Mouse (Mus musculus) layer of hippocampus, adult 6 months (tissue): ENCODE measurements around the gene Mcts2. TPM values are rescaled to one million over a fixed set of nuclear protein-coding genes. Genes with fewer than 3 reads are reported as not detected.

Experiments
- long read RNA-seq, 2 experiments: library from polyadenylated mRNA; unstranded; transcript quantifications; one replicate each; pipeline ENCODE4 v2.0.0; 2019 to 2020
- polyA plus RNA-seq: library from polyadenylated mRNA; unstranded; fragments of <200 nt; fragmentation: Nextera tagmentation; gene quantifications from 2 replicates; pipeline ENCODE4 v1.2.3, GENCODE M21; 2021

Mcts2 gene
- 21.8 and 22.0 TPM in 2 replicates for polyA plus RNA-seq
- long read RNA-seq, experiment 1, transcript Mcts2-201 (1 exons, 912 nt) = major isoform, 17 of 18 reads
- long read RNA-seq, experiment 1, partial matches to known transcripts = 0 of 18 reads
- long read RNA-seq, experiment 1, other reads (novel, unspliced or antisense) = 1 of 18 reads
- long read RNA-seq, experiment 2, partial matches to known transcripts = 0 of 3 reads
- long read RNA-seq, experiment 2, other reads (novel, unspliced or antisense) = 0 of 3 reads

GRCm38 (mm10) chr2:152686806-152687267 lies at the start of gene Mcts2:
Mcts2 (plus strand) TSS chr2:152687035.

DNA sequence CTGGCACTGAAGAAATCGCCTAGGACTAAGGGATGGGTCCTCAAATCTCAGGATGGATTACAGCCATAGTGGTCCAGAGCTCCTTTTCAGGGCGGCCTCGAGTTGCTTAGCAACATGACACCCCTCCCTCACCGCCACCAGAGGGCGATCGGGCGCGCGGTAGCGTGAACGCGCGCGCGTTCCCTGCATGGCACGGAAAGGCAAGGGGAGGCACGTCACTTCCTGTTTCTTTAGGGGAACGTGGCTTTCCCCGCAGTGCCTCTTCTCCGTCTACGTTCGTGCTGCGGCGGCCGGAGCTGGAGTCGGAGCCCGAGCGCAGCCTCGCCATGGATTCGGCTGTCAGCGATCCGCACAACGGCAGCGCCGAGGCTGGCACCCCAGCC lies 17.6 kb upstream of the Mcts2 start, which contains the start of gene H13:
Gene H13 (plus strand): TSS at position 206 of the 383 bp plus-strand sequence.

DNA sequence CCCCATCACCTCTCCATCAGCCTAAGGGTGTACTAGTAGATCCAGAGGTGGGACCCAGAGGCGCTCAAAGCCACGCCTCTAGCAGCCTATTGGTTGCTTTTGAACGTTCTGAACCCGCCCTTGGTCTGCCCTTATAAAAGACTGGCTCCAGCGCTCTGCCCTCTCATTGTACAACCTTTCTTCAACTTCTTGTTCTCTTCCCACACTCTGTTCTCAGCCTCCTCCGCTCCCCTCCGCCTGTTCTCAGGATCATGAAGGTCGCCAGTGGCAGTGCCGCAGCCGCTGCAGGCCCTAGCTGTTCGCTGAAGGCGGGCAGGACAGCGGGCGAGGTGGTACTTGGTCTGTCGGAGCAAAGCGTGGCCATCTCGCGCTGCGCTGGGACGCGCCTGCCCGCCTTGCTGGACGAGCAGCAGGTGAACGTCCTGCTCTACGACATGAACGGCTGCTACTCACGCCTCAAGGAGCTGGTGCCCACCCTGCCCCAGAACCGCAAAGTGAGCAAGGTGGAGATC lies 49.3 kb downstream of the Mcts2 start, which contains the start of gene Id1:
Gene Id1 (plus strand): TSS at position 162 of the 512 bp plus-strand sequence.

Other genes with a start within 250 kb of the Mcts2 start
- not detected in 2 replicates for gene Defb23, start 222.4 kb upstream of the Mcts2 start, polyA plus RNA-seq
- not detected in 2 replicates for gene Defb20, start 210.0 kb upstream of the Mcts2 start, polyA plus RNA-seq
- gene Defb22, start 196.9 kb upstream of the Mcts2 start, polyA plus RNA-seq = not detected in 2 replicates
- gene Defb26, start 175.3 kb upstream of the Mcts2 start, polyA plus RNA-seq = not detected in 2 replicates
- not detected in 2 replicates for gene Defb28, start 168.8 kb upstream of the Mcts2 start, polyA plus RNA-seq
- not detected in 2 replicates for gene Defb29, start 146.9 kb upstream of the Mcts2 start, polyA plus RNA-seq
- gene Gm17416, start 117.7 kb upstream of the Mcts2 start, polyA plus RNA-seq = not detected in 2 replicates
- not detected in 2 replicates for gene Defb21, start 114.3 kb upstream of the Mcts2 start, polyA plus RNA-seq
- gene Defb19, start 106.7 kb upstream of the Mcts2 start, polyA plus RNA-seq = not detected in 2 replicates
- gene Defb45, start 87.6 kb upstream of the Mcts2 start, polyA plus RNA-seq = not detected in 2 replicates
- gene Defb36, start 82.7 kb upstream of the Mcts2 start, polyA plus RNA-seq = not detected in 2 replicates
- 1.4 TPM in 1 of 2 replicates, not detected in the other for gene Defb25, start 64.0 kb upstream of the Mcts2 start, polyA plus RNA-seq
- 0.35 and 0.44 TPM in 2 replicates for gene Rem1, start 60.1 kb upstream of the Mcts2 start, polyA plus RNA-seq
- 74.3 and 79.3 TPM in 2 replicates for gene H13, start 17.6 kb upstream of the Mcts2 start, polyA plus RNA-seq
- gene Id1, start 49.2 kb downstream of the Mcts2 start, polyA plus RNA-seq = 15.1 and 16.2 TPM in 2 replicates
- 2.6 and 3.0 TPM in 2 replicates for gene Cox4i2, start 67.1 kb downstream of the Mcts2 start, polyA plus RNA-seq
- 156 and 180 TPM in 2 replicates for gene Bcl2l1, start 144.7 kb downstream of the Mcts2 start, polyA plus RNA-seq
- gene Tpx2, start 160.9 kb downstream of the Mcts2 start, polyA plus RNA-seq = 0.50 and 0.72 TPM in 2 replicates
- not detected in 2 replicates for gene Mylk2, start 224.3 kb downstream of the Mcts2 start, polyA plus RNA-seq
- gene Foxs1, start 246.2 kb downstream of the Mcts2 start, polyA plus RNA-seq = 0.60 and 0.63 TPM in 2 replicates